Mouse (Mus musculus) left cerebral cortex, postnatal 4 days (tissue): ENCODE results near the gene Gga1. TPM values are rescaled to one million over a fixed set of nuclear protein-coding genes. Genes with fewer than 3 reads are reported as not detected.

Experiments used
- DNase-seq: peaks from one replicate; pipeline ENCODE4 v3.0.0-alpha.2; 2022
- intact Hi-C: fragments of 180-260 bp; cut with DNase I; formaldehyde crosslinking; loops from one replicate; pipeline ENCODE4 v1.15.1; 2025
- total RNA-seq, 2 experiments: library from RNA; stranded (reverse); gene quantifications; 2 replicates each; pipeline ENCODE4 v1.2.3; 2021

The Gga1 gene
- total RNA-seq, 2 experiments from 2014 or later: 59.3 to 65.6 TPM

DNA sequence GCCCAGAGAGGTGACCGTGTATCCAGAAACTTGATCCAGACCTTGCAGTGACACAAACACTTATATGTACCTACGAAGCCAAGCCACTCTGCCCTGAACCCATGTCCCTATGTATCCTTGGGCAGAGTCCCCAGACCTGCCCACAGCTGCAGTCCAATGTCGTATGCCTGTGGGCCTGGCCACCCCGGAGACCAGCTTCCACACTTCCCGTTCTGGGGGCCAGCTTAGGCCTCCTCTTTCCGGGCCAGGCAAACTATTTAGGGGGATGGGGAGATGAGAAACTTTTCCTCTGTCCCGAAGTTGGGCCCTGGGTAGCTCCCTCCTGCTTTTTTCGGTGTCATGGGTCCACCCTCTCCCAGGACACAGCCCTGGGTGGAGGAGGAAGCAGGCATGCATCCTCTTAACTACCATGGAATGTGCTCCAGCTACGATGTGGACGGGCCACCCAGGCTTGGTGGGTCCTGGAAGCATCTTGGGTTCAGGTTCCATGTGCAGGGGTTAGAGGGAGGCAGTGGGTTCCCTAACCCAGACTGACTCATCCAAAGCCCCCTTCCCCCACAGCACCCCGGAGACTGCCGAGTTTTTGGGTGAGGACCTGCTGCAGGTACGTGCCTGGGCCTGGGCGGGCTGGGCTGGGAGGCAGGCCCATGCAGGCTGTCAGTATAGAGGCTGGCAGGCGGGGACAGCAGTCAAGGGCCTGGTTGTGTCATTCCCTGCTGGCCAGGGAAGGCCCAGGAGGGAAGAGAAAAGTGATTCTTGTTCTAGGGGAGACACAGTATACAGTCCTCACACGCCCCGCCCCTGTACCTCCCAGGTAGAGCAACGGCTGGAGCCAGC, 23.8 kb downstream of the Gga1 start:
- DNase-seq: no peak
- intact Hi-C loops: no loop called here

GRCm38 (mm10) chr15:78901422-78901789, 24.4 kb downstream of the Gga1 start:
- intact Hi-C loops: no loop called here
- DNase-seq: no peak

DNA sequence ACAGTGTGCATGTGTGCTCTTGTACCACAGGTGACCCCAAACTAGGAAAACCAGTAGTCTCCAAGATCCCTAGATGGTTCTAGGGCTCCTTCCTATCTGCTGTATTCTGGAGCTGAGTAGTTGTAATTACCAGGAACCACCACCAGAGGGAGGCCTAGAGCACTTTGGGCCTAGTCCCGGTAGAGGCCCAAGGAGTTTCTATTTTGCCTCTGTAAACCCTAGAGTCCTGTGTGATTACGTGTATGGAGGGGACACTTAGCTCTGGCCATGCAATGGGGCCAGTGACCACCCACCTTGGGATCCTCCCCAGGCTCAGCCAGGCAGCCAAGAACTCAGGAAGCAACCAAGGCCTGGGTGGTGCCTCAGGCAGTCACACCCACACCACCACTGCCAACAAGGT, 26.3 kb downstream of the Gga1 start:
- intact Hi-C loops: no loop called here
- peak; percentile 83 for DNase-seq

GRCm38 (mm10) chr15:78908399-78908798, 31.4 kb downstream of the Gga1 start:
- DNase-seq: no peak
- intact Hi-C loops: no loop called here

- no peak for DNase-seq
- intact Hi-C loops: no loop called here
Measured at GRCm38 (mm10) chr15:78908982-78909381, 32.0 kb downstream of the Gga1 start.

GRCm38 (mm10) chr15:78912040-78912439, 35.0 kb downstream of the Gga1 start:
- intact Hi-C loops: no loop called here
- DNase-seq: peak; percentile 49

- intact Hi-C loops: no loop called here
- DNase-seq: peak; percentile 99
Measured at GRCm38 (mm10) chr15:78913632-78914090, 36.7 kb downstream of the Gga1 start, which contains the start of gene Pdxp. Gene Pdxp, plus strand, starts transcription at chr15:78913919.

DNA sequence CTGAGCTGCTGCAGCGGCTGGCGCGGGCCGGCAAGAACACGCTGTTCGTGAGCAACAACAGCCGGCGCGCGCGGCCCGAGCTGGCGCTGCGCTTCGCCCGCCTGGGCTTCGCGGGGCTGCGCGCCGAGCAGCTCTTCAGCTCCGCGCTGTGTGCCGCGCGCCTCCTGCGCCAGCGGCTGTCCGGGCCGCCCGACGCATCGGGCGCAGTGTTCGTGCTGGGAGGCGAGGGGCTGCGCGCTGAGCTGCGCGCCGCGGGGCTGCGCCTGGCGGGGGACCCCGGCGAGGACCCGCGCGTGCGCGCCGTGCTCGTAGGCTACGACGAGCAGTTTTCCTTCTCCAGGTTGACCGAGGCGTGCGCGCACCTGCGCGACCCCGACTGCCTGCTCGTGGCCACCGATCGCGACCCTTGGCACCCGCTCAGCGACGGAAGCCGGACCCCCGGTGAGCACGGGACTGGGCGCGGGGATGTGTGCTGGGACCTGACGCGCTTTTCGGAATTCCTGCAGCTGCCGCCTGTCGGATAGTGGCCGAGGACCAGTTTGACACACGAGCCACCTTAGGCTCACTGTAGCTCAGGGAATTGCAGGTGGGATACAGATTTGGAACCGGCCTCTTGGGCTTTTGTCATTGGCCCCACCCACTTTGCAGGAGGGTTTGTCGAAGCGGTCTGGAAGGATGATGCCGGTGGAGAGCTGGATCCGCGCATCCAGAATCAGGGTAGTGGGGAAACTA, 37.3 kb downstream of the Gga1 start:
- intact Hi-C loops: no loop called here
- DNase-seq: peak; percentile 65

DNA sequence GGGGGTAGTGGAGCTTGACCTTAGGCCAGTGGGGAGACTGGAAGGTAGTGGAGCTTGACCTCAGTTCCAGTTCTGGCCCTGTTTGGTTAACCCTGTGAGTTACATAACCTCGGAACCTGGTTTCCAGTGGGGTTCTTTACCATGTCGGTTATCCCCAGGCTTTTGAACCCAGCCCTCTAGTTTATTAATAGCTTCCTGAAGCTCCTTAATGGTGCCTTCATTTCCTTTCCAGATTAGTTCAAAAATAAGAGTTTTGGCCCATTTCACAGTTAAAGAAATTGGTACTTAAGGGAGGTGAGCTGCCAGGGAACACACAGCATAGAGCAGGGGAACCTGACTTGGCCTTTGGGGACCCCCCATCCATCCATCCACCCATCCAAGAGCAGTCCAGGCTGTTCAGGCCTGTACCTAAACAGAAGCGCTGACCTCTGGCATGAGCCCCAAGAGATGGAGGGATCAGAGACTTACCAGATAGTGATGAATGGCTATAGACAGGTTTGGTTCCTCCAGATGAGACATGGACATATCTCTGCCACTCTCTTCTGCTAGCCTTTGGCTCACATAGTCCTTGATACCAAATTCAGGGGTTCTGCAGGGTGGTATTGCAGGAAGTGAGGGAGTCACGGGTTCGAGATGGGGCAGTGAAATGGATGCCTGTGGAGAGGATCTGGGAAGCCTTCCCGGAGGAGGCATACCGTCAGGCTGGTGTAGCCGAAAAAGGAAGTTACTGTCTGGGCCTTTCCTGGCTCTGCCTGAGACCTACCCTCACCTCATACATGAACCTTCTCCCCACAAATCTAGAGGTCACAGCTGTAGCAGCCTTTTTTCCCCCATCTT, 38.1 kb downstream of the Gga1 start:
- intact Hi-C loops: no loop called here
- no peak for DNase-seq

DNA sequence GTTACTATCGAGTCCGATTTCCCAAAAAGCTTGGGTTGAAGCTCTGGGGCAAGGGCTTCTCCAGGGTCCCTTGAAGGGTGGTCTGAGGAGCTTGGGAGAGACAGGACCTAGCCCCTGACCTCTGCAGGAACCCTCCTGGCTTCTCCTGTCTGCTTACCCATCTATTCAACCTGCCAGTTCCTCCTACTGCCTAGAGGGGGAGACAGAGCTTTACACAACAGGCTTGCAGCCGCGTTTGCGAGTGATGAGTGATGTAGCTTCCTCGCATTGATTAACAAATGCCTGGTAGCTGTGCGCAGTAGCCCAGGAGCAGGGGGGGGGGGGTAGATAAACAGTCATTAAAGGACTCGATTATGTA, 38.6 kb downstream of the Gga1 start:
- intact Hi-C loops: no loop called here
- peak; percentile 71 for DNase-seq

- peak; percentile 67 for DNase-seq
- intact Hi-C loops: no loop called here
Measured at GRCm38 (mm10) chr15:78916052-78916826, 39.2 kb downstream of the Gga1 start.

- intact Hi-C loops: no loop called here
- no peak for DNase-seq
Measured at GRCm38 (mm10) chr15:78918126-78918525, 41.1 kb downstream of the Gga1 start.

DNA sequence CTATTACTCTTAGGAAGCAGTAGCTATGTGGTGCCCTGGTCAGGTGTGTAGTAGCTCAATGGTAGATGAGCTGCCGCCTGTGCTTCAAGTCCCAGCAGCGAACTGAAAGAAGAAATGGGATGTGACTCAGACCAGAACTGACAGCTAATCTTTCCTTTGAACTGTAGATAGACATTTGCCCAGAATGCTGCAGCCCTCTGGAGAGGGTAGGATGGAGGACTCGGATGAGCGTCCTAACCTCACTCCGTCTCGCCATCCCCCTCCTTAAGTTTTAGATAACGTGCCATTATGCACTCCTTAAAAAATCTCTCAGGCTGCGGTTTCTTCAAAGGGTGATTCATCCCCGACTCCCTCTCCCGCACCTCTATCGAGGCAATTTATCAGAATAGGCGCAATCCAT, 42.9 kb downstream of the Gga1 start:
- DNase-seq: no peak
- intact Hi-C loops: no loop called here

DNA sequence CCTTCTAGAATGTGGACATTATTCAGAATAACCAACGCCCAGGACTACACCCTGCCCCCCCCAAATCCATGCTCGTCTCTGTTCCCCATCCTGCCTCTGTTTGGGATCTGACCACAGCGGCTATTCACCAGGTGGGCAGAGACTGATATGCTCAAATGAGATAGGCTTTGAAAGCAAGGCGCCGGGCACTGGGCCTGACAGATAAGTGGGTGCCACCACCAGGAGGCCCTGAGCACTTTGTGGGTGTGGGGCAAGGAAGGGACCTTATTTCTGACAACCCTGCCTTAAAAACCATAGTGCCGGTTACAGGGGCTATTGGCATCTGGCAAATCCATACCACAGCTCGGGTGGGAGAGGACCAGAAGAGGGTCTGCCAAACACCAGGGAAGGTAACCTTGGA, 45.7 kb downstream of the Gga1 start:
- intact Hi-C loops: no loop called here
- no peak for DNase-seq

DNA sequence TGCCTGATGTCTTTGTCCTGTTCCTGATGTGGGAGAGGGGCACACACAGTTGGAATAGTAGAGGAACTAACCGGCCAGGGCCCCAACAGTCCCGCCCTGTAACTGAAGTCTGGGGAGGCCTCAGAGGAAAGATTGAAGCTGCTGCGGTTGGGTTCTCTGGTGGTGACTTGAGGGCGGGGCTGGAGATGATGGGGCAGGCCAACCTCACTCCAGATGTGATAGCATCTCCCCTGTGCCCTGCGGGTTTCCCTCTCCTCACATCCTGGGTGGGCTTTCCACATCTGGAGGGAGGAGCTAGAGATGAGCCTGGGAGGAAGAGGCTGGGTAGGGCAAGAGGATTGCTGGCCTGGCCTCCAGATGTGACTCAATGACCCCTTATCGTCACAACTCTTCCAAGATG, 46.6 kb downstream of the Gga1 start:
- intact Hi-C loops: no loop called here
- DNase-seq: no peak

- DNase-seq: no peak
- intact Hi-C loops: no loop called here
Measured at GRCm38 (mm10) chr15:78925129-78925528, 48.1 kb downstream of the Gga1 start.

- peak; percentile 91 for DNase-seq
- intact Hi-C loops: no loop called here
Measured at GRCm38 (mm10) chr15:78926021-78926919, 49.3 kb downstream of the Gga1 start, which contains the start of gene Lgals1. Gene Lgals1, plus strand, starts transcription at chr15:78926725.

DNA sequence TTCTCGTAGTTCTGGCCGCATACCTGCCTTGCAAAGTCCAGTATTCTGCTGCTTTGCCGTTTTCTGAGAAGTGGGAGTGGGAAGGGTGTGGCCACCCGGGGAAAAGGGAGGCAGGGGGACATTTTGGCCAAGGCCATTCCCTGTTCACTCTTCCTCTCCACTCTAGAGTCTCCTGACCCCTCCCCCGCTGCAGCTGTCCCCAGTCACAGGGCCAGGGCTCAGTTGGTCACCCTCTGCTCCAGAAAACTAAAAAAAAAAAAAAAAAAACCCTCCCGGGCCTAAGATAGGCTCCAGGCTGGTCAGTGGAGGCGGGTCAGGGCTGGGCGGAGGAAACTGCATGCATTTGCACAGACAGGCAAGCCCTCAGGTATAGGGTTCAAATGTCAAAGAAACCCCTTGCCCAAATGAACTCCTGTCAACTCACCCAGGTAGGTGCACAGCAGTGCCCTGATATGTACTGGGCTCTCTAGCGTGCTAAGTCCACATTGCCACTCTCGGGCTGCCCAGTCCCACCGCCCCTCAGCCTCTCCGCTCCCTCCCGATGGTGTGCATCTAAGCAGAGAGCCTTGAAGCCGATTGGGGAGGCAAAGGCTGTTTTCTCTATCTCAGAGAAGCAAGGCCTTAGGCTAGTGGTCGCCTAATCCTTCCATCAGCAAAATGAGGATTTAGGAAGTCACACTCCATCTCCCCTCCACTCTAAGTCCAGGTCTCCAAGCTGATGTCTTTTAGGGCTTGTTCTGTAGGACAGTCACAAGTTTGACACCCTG, 50.2 kb downstream of the Gga1 start:
- intact Hi-C loops: no loop called here

More for the DNA sequence above, 50.2 kb downstream of the Gga1 start:
- DNase-seq: peak; percentile 55
